Mouse (Mus musculus) hindlimb bud, embryonic 11.5 days (tissue): Measurements from ENCODE around the gene Efnb1.

Experiments used
- DNase-seq: peaks from one replicate; pipeline ENCODE4 v3.0.0-alpha.2; 2012; ENCODE audit warnings: low read depth, low spot score; ENCODE audit errors: extremely low spot score

The Efnb1 gene

DNA sequence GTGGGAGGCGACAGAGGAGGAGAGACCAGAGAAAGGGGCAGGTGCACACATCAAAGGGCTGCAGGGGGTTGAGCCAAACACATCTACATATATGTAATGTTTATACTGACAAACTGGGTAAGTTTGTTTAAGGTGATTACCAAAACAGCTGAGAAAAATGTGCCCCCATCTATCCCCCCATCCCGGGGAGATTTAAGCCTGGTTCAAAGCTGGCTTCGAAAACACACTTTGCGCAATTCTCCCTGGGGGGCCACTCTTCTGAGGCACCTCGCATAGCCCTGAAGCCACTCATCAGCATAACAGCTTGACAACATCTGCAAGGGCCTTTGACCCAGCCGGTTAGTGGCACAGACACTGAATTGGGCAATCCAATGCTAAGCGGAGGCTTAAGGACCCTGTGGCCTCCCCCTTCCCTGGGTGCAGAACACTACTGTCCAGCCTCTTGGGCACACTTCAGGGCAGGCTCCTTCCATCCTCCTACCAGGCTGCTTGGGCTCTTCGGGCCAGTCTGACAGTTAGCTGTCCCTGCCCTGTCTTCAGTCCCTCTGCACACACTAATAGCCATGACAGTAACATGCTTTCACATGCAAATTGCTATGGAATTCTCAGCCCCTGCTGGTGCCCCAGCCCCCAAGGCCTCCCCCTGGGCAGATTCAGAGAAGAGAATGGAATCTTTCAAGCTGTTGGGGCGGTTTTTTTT, 16.8 kb downstream of the Efnb1 start:
- DNase-seq = no peak

GRCm38 (mm10) chrX:99153266-99153646, 17.3 kb downstream of the Efnb1 start:
- no peak for DNase-seq

GRCm38 (mm10) chrX:99154358-99154757, 18.4 kb downstream of the Efnb1 start:
- DNase-seq = no peak

- DNase-seq = no peak
Measured at GRCm38 (mm10) chrX:99159020-99159419, 23.1 kb downstream of the Efnb1 start.

DNA sequence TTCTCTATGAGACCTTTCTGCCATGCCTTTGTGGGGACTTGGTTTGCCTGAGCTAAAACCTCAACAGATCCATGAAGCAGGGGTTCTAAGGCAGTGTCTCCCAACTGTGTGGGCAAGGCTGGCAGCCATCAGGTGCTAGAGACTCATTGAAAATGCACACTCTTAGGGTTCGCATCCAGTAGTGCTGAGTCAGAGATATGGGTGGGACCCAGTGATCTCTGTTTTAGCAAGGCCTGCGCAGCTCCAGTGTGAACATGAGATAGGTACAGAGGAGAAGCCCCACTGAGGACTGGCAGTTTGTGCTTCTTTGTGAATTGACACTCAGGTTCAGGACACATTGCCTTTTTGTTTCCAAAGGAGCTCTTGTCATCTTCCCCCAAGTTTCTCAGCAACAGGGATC, 28.2 kb downstream of the Efnb1 start:
- no peak for DNase-seq

DNA sequence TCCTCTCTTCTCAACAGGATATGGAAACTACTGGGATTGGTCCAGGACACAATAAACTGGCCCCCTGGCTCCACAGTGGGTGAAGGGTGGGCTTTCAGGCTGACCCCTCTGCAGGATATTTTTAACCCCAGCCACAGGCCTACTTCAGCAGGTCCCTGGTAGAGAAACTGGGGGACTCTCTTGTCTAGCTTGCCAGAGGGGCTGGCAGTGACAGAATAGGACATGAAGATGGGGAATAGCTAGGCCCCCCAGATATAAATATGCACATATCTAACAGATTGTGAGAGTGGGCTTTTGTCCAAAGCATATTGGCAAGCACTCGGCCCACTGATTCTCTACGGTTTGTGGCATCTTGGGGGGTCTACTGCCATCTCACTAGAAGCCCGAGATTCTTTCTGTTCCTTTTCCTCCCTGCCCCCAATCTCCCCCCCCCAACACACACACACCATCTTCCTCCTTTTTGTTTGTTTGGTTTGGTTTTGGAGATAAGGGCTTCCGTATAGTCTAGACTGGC, 29.0 kb downstream of the Efnb1 start:
- no peak for DNase-seq

DNA sequence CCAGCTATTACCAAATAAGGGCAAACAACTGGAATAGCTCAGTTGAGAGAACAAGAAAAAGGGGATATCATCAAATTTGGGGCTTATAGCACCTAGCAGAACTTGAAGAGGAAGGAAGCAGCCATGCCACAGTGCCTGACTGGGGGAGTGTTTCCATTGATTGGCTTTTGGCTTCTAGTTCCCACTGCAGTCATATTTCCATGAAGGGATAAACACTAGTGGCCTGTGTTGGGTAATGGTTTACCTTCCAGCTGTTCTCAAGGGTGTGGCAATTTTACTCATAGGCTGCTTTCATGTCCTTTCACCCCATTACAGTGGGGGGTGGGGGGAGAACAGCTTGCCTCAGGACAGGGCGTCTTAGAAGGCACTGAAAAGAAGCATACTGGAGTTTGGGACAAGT, 31.1 kb downstream of the Efnb1 start:
- DNase-seq = no peak

DNA sequence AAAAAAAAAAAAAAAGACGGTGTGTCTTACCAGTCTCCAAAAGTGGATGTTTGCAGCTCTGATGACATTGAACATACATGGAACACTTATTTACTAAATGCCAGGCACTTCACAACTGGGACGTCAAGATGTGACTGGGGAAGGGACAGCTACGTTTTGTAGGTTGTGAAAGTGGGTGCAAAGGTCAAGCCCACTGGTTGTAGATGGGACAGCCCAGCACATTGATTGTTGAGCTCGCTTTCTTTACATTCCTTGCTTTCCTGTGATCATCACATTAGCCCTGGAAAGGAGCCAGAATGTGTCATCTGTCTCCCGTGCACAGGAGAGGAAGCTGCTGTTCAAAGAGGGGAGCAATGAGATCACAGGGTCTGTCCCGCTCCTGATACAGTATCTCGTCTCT, 31.6 kb downstream of the Efnb1 start:
- DNase-seq = no peak

GRCm38 (mm10) chrX:99172301-99172700, 36.4 kb downstream of the Efnb1 start:
- DNase-seq = no peak

GRCm38 (mm10) chrX:99185081-99185596, 49.2 kb downstream of the Efnb1 start:
- DNase-seq = no peak

DNA sequence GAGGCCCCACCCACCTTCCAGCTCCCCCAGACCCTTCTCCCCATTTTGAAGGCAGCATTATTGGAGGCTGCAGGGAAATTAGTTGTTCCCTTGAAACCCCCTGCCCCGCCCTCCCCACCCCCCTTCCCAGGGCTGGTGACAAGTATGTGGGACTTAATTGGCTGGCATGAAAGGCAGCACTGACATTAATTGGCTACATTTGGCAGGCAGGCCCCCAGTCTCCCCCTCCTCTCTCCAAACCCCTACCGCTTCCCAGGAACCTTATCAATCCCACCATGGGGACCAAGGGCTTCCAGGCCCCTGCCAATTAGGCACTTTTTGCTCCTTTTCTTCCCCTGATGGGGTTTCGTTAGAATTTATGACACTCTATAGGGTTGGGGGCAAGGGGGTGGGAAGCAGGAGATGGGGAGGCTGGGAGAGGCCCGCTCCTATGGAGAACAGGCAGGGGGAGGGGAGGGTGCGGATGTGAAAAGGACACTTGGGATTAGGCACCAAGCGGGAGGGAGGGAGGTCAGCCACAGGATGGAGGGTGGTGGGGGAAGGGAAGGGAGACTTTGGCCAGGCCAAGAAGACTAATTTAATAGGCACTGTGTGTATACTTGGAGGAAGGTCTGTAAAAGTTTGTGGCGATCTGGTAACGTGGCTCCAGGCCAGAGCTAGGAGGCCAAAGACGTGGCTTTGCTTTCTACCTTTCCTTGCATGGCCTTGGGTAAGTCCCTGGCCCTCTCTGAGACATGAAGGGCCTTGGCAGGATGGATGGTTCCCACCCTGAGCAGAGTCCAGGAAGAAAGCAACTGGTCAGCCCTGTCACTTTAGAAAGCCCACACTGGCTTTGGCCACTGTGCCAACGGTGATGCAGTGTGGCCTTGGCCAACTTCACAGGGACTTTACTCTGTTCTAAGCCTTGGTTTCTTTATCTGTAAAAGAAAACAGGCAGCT, 50.8 kb downstream of the Efnb1 start:
- no peak for DNase-seq

DNA sequence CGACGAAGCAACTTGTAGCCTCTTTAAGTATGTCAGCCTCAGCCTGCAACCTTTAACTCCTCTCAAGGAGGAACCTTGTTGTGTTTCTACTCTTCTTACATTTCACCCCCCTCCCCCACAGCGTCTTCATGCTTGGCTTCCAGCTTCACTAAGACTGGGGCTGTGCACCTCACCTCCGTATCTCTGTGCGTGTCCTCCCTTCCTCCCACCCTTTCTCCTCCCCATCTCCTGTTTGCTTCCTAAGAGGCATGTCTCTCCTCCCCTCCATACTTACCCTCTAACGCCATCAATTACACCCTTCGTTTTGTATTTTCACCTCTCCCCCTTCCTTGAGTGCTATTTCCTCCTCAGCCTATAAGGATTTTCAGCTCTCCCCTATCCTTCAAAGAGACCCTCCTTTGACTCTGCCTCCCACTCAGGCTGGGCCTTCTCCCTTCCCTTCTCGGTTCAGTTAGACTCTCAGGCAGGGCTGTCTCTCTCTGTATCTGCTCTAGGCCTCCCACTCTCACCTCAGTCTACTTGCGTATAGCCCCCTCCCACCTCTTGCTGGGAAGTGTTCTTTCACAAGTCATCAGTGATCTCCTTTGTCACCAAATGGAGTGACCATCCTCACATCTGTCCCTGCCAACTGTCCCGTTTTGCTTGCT, 55.6 kb downstream of the Efnb1 start:
- no peak for DNase-seq

DNA sequence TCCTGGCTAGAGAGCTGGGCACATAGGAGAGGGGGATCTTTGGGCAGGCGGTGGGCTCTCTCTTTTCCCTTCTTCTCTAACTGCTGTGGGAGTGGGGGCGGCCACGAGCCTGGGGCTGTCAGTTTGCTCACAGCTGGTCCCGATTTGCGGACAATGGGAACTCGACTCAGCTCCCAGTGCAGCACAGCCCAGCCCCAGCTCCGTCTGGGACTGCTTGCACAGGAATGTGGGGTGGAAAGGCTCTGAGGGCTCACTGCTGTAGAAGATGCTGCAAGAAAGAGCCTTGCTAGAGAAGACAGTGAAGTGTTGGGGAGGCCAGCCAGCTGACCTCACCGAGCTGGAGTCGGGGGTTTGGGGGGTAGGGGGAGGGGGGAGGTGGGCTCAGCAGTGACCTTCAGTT, 61.0 kb downstream of the Efnb1 start:
- no peak for DNase-seq

GRCm38 (mm10) chrX:99198532-99198931, 62.6 kb downstream of the Efnb1 start:
- DNase-seq = no peak
